Mouse (Mus musculus): ENCODE measurements around the gene Gemin7.

- TF ChIP-seq CTCF (IDR thresholded peaks at IDR 0.05; ENCODE audit: low read depth), result no peak
- no peak for TF ChIP-seq EP300 (IDR thresholded peaks at IDR 0.05; ENCODE audit: low read depth)
These were observed 31.4 kb downstream of the Gemin7 start for GRCm38 (mm10) chr7:19546007-19546406.

All from liver, postnatal 0 days (tissue).